Mouse (Mus musculus): Measurements from ENCODE around the gene Rere.
A peak's percentile ranks its signal among the peaks of the same experiment; 100 is the strongest.
"Not testable (repeated sequence)": the region's sequence is repeated elsewhere in the genome, so short reads cannot be mapped to it uniquely, and the experiment has no call there.

The Rere gene

GRCm38 (mm10) chr4:150461427-150462189 lies 180.2 kb downstream of the Rere start:
- no peak for DNase-seq (ENCODE audit: low spot score)

GRCm38 (mm10) chr4:150462367-150462766 lies 180.9 kb downstream of the Rere start:
- DNase-seq (ENCODE audit: low spot score) = peak; percentile 70

GRCm38 (mm10) chr4:150465759-150466158 lies 184.3 kb downstream of the Rere start:
- peak; percentile 74 for DNase-seq (ENCODE audit: low spot score)

GRCm38 (mm10) chr4:150469274-150469673 lies 187.8 kb downstream of the Rere start:
- no peak for DNase-seq (ENCODE audit: low spot score)

- DNase-seq (ENCODE audit: low spot score) = no peak
Observed at GRCm38 (mm10) chr4:150470674-150471328, 189.4 kb downstream of the Rere start.

- DNase-seq (ENCODE audit: low spot score) = no peak
Observed at GRCm38 (mm10) chr4:150472751-150473436, 191.4 kb downstream of the Rere start.

- DNase-seq (ENCODE audit: low spot score) = no peak
Observed at GRCm38 (mm10) chr4:150473437-150474070, 192.1 kb downstream of the Rere start.

GRCm38 (mm10) chr4:150474086-150474485 lies 192.6 kb downstream of the Rere start:
- peak; percentile 55 for DNase-seq (ENCODE audit: low spot score)

- DNase-seq (ENCODE audit: low spot score) = no peak
Observed at GRCm38 (mm10) chr4:150476258-150476657, 194.8 kb downstream of the Rere start.

- no peak for DNase-seq (ENCODE audit: low spot score)
Observed at GRCm38 (mm10) chr4:150478006-150478405, 196.6 kb downstream of the Rere start.

- DNase-seq (ENCODE audit: low spot score) = not testable (repeated sequence)
Observed at GRCm38 (mm10) chr4:150483081-150483480, 201.6 kb downstream of the Rere start.

- no peak for DNase-seq (ENCODE audit: low spot score)
Observed at GRCm38 (mm10) chr4:150486097-150486496, 204.7 kb downstream of the Rere start.

- no peak for DNase-seq (ENCODE audit: low spot score)
Observed at GRCm38 (mm10) chr4:150487109-150487508, 205.7 kb downstream of the Rere start.

GRCm38 (mm10) chr4:150488096-150488748 lies 206.8 kb downstream of the Rere start:
- peak; percentile 85 for DNase-seq (ENCODE audit: low spot score)

- peak; percentile 42 for DNase-seq (ENCODE audit: low spot score)
Observed at GRCm38 (mm10) chr4:150488767-150489166, 207.3 kb downstream of the Rere start.

- DNase-seq (ENCODE audit: low spot score) = no peak
Observed at GRCm38 (mm10) chr4:150490050-150490449, 208.6 kb downstream of the Rere start.

- no peak for DNase-seq (ENCODE audit: low spot score)
Observed at GRCm38 (mm10) chr4:150491710-150492109, 210.3 kb downstream of the Rere start.

- no peak for DNase-seq (ENCODE audit: low spot score)
Observed at GRCm38 (mm10) chr4:150493258-150493937, 212.0 kb downstream of the Rere start.

GRCm38 (mm10) chr4:150493938-150494330 lies 212.5 kb downstream of the Rere start:
- DNase-seq (ENCODE audit: low spot score) = not testable (repeated sequence)

GRCm38 (mm10) chr4:150495568-150495967 lies 214.1 kb downstream of the Rere start:
- DNase-seq (ENCODE audit: low spot score) = no peak

- no peak for DNase-seq (ENCODE audit: low spot score)
Observed at GRCm38 (mm10) chr4:150504304-150505021, 223.0 kb downstream of the Rere start.

Data from layer of hippocampus, adult 11-12 months (tissue).